Mouse (Mus musculus) thymus, postnatal 14 days (tissue): Measurements from ENCODE around the gene Cbx2.

Experiments used
- DNase-seq: peaks from one replicate; pipeline ENCODE4 v3.0.0; 2021

The Cbx2 gene

GRCm38 (mm10) chr11:119021180-119021579 is 1.6 kb upstream of the Cbx2 start:
- DNase-seq: no peak

DNA sequence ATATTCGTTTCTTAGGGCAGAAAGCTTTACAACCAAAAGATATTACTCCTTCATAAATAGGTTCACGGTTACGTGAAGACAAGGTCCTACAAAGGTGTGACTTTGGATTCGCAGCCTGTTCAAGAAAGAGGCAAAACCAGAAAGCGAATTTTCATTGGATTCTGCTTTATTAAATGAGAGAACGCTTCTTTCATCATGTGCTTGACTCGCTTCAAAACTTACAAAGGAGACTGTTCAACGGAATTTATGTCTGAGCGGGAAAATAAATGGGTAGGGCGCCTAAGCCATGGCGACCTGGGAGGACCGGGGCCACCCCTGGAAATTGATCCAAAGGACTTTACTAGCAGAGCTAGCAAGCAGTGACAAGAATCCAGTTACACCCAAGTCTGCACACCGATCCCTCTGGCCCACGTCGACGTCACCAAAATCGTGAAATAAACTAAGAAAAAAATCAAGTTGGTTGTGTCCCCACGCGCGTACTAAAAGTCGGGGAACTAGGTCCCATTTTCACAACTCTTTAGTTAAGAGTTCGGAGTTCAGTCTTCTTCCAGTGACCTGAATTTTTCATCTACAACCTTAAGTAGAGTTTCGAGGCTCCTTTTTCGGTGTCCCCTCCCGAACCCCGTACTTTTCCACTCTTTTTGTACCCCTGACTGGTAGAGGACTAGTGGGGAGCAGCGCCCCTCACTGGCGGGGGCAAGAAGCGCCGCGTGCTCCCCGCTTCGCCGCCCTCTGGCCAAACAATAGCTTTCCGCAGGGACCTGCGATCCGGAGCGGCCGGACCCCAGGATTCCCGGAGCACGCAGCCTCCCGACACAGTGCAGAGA is 481 bp upstream of the Cbx2 start:
- DNase-seq: no peak

- DNase-seq: peak; percentile 62
These were observed 836 bp downstream of the Cbx2 start for GRCm38 (mm10) chr11:119023616-119023980.

DNA sequence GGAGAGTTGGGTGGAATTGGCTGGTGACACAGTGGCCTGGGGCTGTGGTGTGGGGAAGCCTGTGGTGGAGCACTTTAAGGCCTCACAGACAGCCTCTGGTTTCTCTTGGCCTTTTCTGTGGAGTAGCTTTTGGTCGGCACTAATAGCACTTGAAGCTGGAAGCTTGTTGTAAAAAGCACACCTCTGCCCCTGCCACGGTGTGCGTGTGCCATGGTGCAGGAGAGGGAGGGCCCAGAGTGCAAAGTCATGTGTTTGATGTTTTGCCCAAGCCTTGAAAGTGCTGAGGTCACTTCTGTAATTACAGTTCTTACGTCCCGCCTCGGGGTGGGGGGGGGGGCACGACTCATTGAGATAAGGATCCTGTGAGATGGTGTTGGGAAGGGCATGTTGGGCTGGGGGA is 1.5 kb downstream of the Cbx2 start:
- no peak for DNase-seq

GRCm38 (mm10) chr11:119026203-119026602 is 3.4 kb downstream of the Cbx2 start:
- DNase-seq: peak; percentile 24

DNA sequence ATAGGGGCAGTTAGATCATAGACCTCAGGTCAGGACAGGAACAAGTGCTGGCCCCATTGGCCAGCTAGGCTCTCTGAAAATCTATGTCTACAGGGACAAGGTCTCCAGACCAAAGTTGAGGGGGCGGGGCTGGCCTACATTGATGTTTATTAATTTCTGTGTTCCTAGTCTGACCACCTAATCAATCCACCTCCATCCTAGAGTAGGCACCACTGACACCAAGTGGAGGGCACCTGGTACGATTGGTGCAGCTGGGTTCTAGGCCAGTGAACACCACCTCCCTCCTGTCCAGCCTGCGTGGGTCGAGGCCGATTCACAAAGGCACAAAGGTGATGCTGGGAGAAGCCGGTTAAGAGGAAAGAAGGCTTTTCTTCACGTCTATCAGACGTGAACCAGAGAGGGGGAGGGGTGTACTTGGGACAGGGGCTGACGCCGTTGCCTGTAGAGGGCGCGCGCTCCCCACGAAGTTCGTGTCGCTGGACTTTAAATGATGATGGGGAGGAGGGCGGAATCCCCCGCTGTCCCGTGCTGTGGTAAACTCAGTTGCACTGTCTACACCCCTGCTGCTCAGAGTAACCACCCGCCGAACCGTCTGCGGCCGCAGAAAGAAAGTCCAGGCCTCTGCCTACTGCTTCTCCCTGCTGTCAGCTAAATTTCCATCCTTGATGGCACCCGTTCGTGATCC is 11.3 kb downstream of the Cbx2 start:
- DNase-seq: peak; percentile 91

GRCm38 (mm10) chr11:119034635-119035034 is 11.9 kb downstream of the Cbx2 start:
- no peak for DNase-seq

- DNase-seq: no peak
These were observed 12.4 kb downstream of the Cbx2 start for GRCm38 (mm10) chr11:119035094-119035685.

GRCm38 (mm10) chr11:119035686-119036165 is 13.0 kb downstream of the Cbx2 start:
- DNase-seq: no peak

DNA sequence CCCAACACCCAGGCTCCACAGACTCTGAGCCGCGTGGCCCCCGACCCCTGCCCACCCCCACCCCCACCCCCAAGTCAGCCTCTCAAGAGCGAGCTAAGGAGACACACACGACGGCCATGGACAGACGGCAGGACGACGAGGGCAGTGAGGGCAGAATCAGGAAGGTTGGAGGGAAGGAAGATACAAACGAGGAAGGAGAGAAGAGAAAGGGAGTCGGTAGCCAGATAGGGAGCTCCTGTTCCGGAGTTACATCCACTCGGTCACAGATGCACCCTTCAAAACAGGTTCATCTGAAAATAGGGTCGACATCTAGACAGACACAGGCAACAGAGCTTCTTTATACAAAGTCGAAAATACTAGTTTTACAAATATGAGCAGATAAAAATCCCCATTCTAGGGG is 13.7 kb downstream of the Cbx2 start:
- DNase-seq: no peak

- no peak for DNase-seq
These were observed 14.4 kb downstream of the Cbx2 start for GRCm38 (mm10) chr11:119036934-119037779.

- no peak for DNase-seq
These were observed 15.1 kb downstream of the Cbx2 start for GRCm38 (mm10) chr11:119037780-119038401.

- DNase-seq: peak; percentile 18
These were observed 16.2 kb downstream of the Cbx2 start for GRCm38 (mm10) chr11:119038744-119039484.

GRCm38 (mm10) chr11:119039732-119040512 is 17.2 kb downstream of the Cbx2 start:
- peak; percentile 10 for DNase-seq

DNA sequence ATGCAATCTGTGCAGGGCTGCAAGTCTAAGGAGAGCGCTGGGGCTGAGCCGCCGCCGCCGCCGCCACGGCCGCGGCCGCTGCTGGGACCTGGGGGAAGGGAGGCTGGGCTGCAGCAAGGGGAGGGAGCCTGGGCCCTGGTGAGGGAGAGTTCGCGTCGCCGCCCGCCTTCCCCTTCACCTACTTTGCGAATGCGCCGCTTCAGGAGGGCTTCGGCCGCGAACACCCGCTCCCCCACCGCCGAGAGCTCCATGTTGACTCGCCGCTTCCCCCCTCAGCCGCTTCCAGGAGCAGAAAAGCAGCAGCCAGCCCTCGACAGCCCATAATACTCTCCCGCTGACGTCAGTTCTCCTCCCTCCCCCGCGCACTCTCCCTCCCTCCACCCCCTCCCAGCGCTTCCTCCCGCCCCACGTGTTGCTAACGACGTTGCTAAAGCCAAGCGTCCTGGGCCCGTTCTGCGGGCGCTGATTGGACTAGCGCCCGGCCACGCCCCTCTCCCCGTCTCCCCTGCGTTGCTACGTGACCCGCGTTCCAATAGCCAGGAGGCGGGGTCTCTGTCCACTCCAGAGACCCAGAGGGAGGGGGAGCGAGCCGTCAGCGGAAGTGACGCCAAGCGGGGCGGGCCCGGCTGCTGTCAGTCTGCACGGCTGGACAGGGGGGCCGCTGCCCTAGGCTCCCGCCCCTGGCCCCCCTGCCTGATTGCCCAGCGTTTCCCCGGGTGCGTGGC is 18.0 kb downstream of the Cbx2 start, which contains the start of gene Cbx8:
Gene Cbx8, minus strand, starts transcription at position 370 of the 725 bp plus-strand sequence.
- peak; percentile 100 for DNase-seq

GRCm38 (mm10) chr11:119041325-119041716 is 18.6 kb downstream of the Cbx2 start:
- no peak for DNase-seq

DNA sequence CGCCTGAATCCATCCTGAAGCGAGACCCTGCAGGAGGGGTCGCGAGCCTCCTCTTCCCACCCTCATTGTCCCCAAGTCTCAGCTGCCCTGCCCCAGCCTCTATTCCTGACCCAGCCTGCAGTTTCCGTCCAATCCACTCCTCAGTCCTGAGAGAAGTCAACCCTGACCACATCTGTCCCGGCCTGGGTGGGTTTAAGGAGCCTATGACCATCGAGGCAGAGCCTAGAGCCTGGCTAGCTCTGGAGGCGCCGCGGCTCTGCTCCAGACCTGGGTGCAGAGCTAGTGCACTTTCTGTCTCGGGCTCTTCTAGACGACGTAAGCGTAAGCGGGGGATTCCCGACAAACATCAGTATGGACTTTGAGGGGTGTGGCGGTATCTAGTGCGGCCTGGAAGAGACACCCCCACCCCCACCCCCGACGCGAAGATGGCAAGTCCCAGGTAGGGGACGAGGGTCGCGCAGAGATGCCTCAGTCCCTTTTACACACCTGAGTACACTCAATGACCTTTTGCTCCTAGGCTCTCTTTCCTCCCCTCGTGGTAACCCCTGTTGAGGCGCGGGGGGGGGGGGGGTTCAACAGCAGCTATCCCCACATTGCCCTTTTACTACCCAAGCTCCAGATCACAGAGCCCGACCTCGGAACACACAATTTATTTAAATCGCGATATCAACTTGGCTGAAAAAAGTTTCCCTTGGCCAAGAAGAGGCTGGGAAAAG is 19.1 kb downstream of the Cbx2 start:
- DNase-seq: no peak

DNA sequence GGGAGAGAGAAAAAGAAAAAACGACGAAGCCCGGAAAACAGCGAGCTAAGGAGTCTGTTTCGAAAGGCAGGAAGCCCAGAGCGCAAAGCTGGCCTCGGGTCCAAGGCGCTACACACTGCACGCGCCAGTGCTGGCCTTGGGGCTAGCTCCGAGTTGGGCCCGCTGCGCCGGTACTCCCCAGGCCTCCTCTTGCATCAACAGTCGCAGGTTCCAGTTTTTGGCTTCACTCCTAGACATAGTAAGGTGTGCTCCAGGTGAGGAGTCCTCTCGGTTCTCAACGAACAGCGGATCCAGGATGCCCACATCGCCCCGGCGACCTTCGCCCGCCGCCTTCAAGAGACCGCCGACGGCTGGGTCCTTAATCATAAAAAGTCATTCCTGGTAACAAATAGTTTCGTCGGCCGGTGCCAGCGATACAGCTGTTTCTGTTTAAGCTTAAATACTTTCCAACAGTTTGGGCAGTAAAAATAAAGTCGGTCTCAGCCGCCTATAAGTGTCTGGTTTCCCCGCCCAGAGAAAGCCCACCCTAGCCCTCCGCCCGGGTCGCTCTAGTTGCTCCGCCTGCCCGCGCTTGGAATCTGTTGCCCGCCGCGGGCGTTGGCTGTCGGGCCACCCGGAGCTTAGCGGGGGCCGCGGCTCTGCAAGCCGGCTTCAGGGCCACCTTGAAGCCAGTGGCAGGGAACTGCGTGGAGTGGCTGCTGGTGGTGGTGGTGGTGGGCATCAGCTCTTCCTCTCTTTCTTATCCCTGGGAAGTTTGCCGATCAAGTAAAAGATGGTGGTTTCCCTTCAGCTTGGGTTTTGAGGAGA is 19.9 kb downstream of the Cbx2 start:
- peak; percentile 13 for DNase-seq

GRCm38 (mm10) chr11:119043273-119043540 is 20.4 kb downstream of the Cbx2 start:
- no peak for DNase-seq
